Mouse (Mus musculus) heart, embryonic 12.5 days (tissue): ENCODE data around the gene Kif16b. TPM values are rescaled to one million over a fixed set of nuclear protein-coding genes. Genes with fewer than 3 reads are reported as not detected.

ENCODE experiments used
- ATAC-seq: fragments of 200-750 bp; cut with Nextera tagmentation; 2 replicates; pipeline ENCODE4 v1.8.0; 2017; ENCODE audit warnings: moderate TSS enrichment, moderate library complexity; ENCODE audit not compliant: insufficient number of reproducible peaks, low FRiP score
- H3K27ac ChIP-seq: fragments of 300-500 bp; sonication (generic); 2 replicates; pipeline ENCODE4 v1.5.1; 2016; ENCODE audit warnings: mild to moderate bottlenecking, moderate library complexity; ENCODE audit not compliant: poor library complexity, severe bottlenecking
- H3K27me3 ChIP-seq: fragments of 300-500 bp; sonication (generic); replicated peaks from 2 replicates; pipeline ENCODE4 v1.6.1; 2016; ENCODE audit warnings: mild to moderate bottlenecking, moderate library complexity
- H3K36me3 ChIP-seq: fragments of 300-500 bp; sonication (generic); 2 replicates; pipeline ENCODE4 v1.6.1; 2016; ENCODE audit warnings: mild to moderate bottlenecking, moderate library complexity
- H3K4me1 ChIP-seq: fragments of 300-500 bp; sonication (generic); replicated peaks from 2 replicates; pipeline ENCODE4 v1.6.1; 2016; ENCODE audit warnings: mild to moderate bottlenecking
- H3K4me2 ChIP-seq: fragments of 300-500 bp; sonication (generic); 2 replicates; pipeline ENCODE4 v1.6.1; 2016; ENCODE audit warnings: mild to moderate bottlenecking, moderate library complexity
- H3K4me3 ChIP-seq: fragments of 300-500 bp; sonication (generic); 2 replicates; pipeline ENCODE4 v1.5.1; 2016; ENCODE audit warnings: mild to moderate bottlenecking
- H3K9ac ChIP-seq: fragments of 300-500 bp; sonication (generic); 2 replicates; pipeline ENCODE4 v1.6.1; 2016; ENCODE audit warnings: mild to moderate bottlenecking, moderate library complexity
- H3K9me3 ChIP-seq: fragments of 300-500 bp; sonication (generic); replicated peaks from 2 replicates; pipeline ENCODE4 v1.6.1; 2016; ENCODE audit warnings: mild to moderate bottlenecking, moderate library complexity
- WGBS: fragments of 180-500 bp; shearing (Covaris S2); methylation state at CpG from one replicate; pipeline ENCODE4 v1.1.7; 2016; 5-methylcytosine and 5-hydroxymethylcytosine counted together
- polyA plus RNA-seq: library from polyadenylated mRNA; unstranded; fragments of >200 nt; fragmentation: Nextera tagmentation; extraction: Ambion mirVana; gene quantifications from 2 replicates; pipeline ENCODE4 v1.2.1, GENCODE M21; 2016

The Kif16b gene
- polyA plus RNA-seq, 1 experiment from 2014 or later, result 13.9 TPM

- H3K9me3 ChIP-seq, result no peaks in the 10 kb centered on the region
- no peak overlapping the region for H3K4me3 ChIP-seq
- no peak for ATAC-seq
- H3K4me1 ChIP-seq, result peaks cover 6% of the 10 kb centered on the region; the same call in 1 of the 2 replicates
- no peak overlapping the region for H3K9ac ChIP-seq
- H3K27ac ChIP-seq, result no peak overlapping the region
- no peak overlapping the region for H3K4me2 ChIP-seq
- peaks cover 4% of the 10 kb centered on the region for H3K36me3 ChIP-seq
- 85% methylated on average over 1 of the region's 1 CpGs for WGBS
- H3K27me3 ChIP-seq, result no peaks in the 10 kb centered on the region
These were observed 206.4 kb downstream of the Kif16b start for GRCm38 (mm10) chr2:142694936-142695331.

GRCm38 (mm10) chr2:142694019-142694935, 207.1 kb downstream of the Kif16b start:
- H3K27ac ChIP-seq, result no peak overlapping the region
- H3K4me2 ChIP-seq, result no peak overlapping the region
- no peak overlapping the region for H3K4me3 ChIP-seq
- H3K27me3 ChIP-seq, result no peaks in the 10 kb centered on the region
- WGBS, result 75% methylated on average over 3 of the region's 3 CpGs
- H3K36me3 ChIP-seq, result no peaks in the 10 kb centered on the region
- ATAC-seq, result no peak
- H3K9ac ChIP-seq, result no peak overlapping the region
- peaks cover 6% of the 10 kb centered on the region; the same call in 1 of the 2 replicates for H3K4me1 ChIP-seq
- no peaks in the 10 kb centered on the region for H3K9me3 ChIP-seq

- ATAC-seq, result no peak
- Histone ChIP-seq H3K27ac (no peak overlapping the region), H3K9me3 (no peaks in the 10 kb centered on the region), H3K4me3 (no peak overlapping the region), H3K27me3 (no peaks in the 10 kb centered on the region), H3K4me2 (no peak overlapping the region), H3K4me1 (peaks cover 5% of the 10 kb centered on the region; the same call in 1 of the 2 replicates), H3K9ac (no peak overlapping the region), H3K36me3 (no peaks in the 10 kb centered on the region)
- 82% methylated on average over 1 of the region's 1 CpGs for WGBS
These were observed 207.9 kb downstream of the Kif16b start for GRCm38 (mm10) chr2:142693461-142693860.

- 84% methylated on average over 2 of the region's 2 CpGs for WGBS
- no peak overlapping the region for H3K27ac ChIP-seq
- H3K27me3 ChIP-seq, result no peaks in the 10 kb centered on the region
- H3K4me1 ChIP-seq, result no peaks in the 10 kb centered on the region
- H3K4me3 ChIP-seq, result no peak overlapping the region
- H3K9me3 ChIP-seq, result no peaks in the 10 kb centered on the region
- no peak overlapping the region for H3K9ac ChIP-seq
- no peak for ATAC-seq
- H3K4me2 ChIP-seq, result no peak overlapping the region
- H3K36me3 ChIP-seq, result no peaks in the 10 kb centered on the region
These were observed 211.8 kb downstream of the Kif16b start for GRCm38 (mm10) chr2:142689496-142689895.

- H3K27ac ChIP-seq, result no peak overlapping the region
- ATAC-seq, result no peak
- H3K4me2 ChIP-seq, result no peak overlapping the region
- no peaks in the 10 kb centered on the region for H3K4me1 ChIP-seq
- no peaks in the 10 kb centered on the region for H3K36me3 ChIP-seq
- no peak overlapping the region for H3K4me3 ChIP-seq
- H3K9me3 ChIP-seq, result no peaks in the 10 kb centered on the region
- no peaks in the 10 kb centered on the region for H3K27me3 ChIP-seq
- no peak overlapping the region for H3K9ac ChIP-seq
- 75% methylated on average over 4 of the region's 4 CpGs for WGBS
These were observed 213.3 kb downstream of the Kif16b start for GRCm38 (mm10) chr2:142687936-142688514.

GRCm38 (mm10) chr2:142682965-142683709, 218.2 kb downstream of the Kif16b start:
- ATAC-seq, result no peak
- Histone ChIP-seq H3K9ac (no peak overlapping the region), H3K36me3 (peaks cover 2% of the 10 kb centered on the region; the same call in 1 of the 2 replicates), H3K27me3 (no peaks in the 10 kb centered on the region), H3K4me2 (no peak overlapping the region), H3K4me1 (no peaks in the 10 kb centered on the region), H3K4me3 (no peak overlapping the region), H3K27ac (no peak overlapping the region), H3K9me3 (no peaks in the 10 kb centered on the region)
- WGBS, result 80% methylated on average over 5 of the region's 5 CpGs

GRCm38 (mm10) chr2:142668426-142668825, 232.9 kb downstream of the Kif16b start:
- Histone ChIP-seq H3K9ac (no peak overlapping the region), H3K4me1 (no peaks in the 10 kb centered on the region), H3K27me3 (no peaks in the 10 kb centered on the region), H3K36me3 (peaks cover 6% of the 10 kb centered on the region; the same call in 1 of the 2 replicates), H3K4me3 (no peak overlapping the region), H3K9me3 (no peaks in the 10 kb centered on the region), H3K27ac (no peak overlapping the region), H3K4me2 (no peak overlapping the region)
- 63% methylated on average over 3 of the region's 3 CpGs for WGBS
- ATAC-seq, result no peak

GRCm38 (mm10) chr2:142651591-142651990, 249.7 kb downstream of the Kif16b start:
- H3K9ac ChIP-seq, result no peak overlapping the region
- peak overlapping the region; percentile 41; the same call in 1 of the 2 replicates for H3K27ac ChIP-seq

GRCm38 (mm10) chr2:142648023-142648453, 253.3 kb downstream of the Kif16b start:
- H3K27me3 ChIP-seq, result peaks cover 49% of the 10 kb centered on the region
- ATAC-seq, result no peak
- WGBS, result 85% methylated on average over 8 of the region's 8 CpGs

More at GRCm38 (mm10) chr2:142651591-142651990, 249.7 kb downstream of the Kif16b start:
- Histone ChIP-seq H3K36me3 (no peaks in the 10 kb centered on the region), H3K4me1 (peaks cover 14% of the 10 kb centered on the region; the same call in 1 of the 2 replicates), H3K4me2 (peak overlapping the region; percentile 14; the same call in 1 of the 2 replicates), H3K9me3 (no peaks in the 10 kb centered on the region), H3K4me3 (no peak overlapping the region), H3K27me3 (peaks cover 22% of the 10 kb centered on the region)
- no peak for ATAC-seq
- 34% methylated on average over 7 of the region's 7 CpGs for WGBS

GRCm38 (mm10) chr2:142646863-142647262, 254.5 kb downstream of the Kif16b start:
- Histone ChIP-seq H3K36me3 (no peaks in the 10 kb centered on the region), H3K4me3 (no peak overlapping the region), H3K27me3 (peaks cover 50% of the 10 kb centered on the region), H3K4me2 (no peak overlapping the region), H3K9me3 (no peaks in the 10 kb centered on the region), H3K9ac (no peak overlapping the region), H3K27ac (no peak overlapping the region), H3K4me1 (0 out of 2 replicates have a peak, but pooled peaks cover 13% of the 10 kb centered on the region)
- WGBS, result 78% methylated on average over 4 of the region's 4 CpGs
- ATAC-seq, result no peak

More at GRCm38 (mm10) chr2:142648023-142648453, 253.3 kb downstream of the Kif16b start:
- no peaks in the 10 kb centered on the region for H3K36me3 ChIP-seq
- H3K9ac ChIP-seq, result no peak overlapping the region
- H3K27ac ChIP-seq, result no peak overlapping the region
- H3K9me3 ChIP-seq, result no peaks in the 10 kb centered on the region
- no peak overlapping the region for H3K4me2 ChIP-seq
- H3K4me1 ChIP-seq, result peaks cover 14% of the 10 kb centered on the region; the same call in 1 of the 2 replicates
- no peak overlapping the region for H3K4me3 ChIP-seq
